Mouse (Mus musculus): ENCODE measurements around the gene S100pbp.

The S100pbp gene

DNA sequence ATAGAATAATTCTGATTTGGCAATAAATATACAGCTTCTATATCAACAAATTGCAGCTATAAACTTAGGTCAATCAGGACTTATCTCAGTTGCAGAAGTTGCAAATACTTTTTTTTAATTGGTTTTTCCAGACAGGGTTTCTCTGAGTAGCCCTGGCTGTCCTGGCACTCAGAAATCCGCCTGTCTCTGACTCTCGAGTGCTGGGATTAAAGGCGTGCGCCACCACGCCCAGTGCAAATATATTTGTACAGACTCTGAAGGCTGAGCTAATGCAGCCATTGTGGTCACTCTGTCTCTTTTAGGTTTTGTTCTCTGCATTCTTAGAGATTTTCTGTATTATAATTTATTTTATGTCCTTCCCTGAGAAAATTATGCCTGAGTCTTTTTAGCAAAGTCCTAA, 32.0 kb downstream of the S100pbp start:
- DNase-seq (ENCODE audit: extremely low read depth, low read depth): no peak

DNA sequence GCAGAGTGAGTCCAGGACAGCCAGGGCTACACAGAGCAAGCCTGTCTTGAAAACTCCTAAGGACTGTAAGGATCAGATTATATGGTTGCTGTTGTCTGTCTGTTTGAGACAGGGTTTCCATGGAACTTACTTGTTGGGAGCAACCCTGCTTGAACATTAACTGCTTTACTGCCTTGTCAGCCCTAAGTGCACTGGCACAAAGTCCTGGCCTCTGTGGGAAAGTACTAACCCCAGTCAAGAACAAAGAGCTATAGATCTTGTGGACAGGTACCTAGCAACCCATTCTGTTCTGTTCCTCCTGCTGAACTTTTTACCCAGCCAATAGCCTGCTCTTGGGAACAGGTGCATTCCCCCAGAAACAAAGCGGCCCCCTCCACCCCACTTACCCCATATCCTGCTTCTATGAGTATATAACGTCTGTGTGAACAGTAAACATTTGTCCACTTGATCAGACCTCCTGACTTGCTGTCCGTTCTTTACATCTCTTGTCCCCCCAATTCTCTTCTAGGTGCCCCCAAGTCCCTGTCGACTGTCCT, 38.2 kb downstream of the S100pbp start:
- no peak for DNase-seq (ENCODE audit: extremely low read depth, low read depth)

DNA sequence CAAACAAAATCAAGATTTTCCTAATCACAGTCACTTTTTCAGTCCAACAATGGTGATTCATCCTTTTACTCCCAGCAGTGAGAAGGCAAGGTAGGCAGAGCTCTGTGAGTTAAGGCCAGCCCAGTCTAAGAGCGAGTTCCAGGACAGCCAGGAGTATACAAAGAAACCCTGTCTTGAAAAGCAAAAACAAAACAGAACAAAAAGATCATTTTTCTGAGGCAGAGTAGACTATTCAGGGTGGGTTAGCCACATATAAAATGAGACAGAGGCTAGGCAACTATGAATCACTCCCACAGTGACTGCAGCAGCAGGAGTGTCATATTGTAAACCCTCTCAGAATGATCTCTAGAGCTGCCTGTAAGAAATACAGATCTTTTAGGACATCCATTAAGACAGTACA, 40.2 kb downstream of the S100pbp start:
- DNase-seq (ENCODE audit: extremely low read depth, low read depth): no peak

DNA sequence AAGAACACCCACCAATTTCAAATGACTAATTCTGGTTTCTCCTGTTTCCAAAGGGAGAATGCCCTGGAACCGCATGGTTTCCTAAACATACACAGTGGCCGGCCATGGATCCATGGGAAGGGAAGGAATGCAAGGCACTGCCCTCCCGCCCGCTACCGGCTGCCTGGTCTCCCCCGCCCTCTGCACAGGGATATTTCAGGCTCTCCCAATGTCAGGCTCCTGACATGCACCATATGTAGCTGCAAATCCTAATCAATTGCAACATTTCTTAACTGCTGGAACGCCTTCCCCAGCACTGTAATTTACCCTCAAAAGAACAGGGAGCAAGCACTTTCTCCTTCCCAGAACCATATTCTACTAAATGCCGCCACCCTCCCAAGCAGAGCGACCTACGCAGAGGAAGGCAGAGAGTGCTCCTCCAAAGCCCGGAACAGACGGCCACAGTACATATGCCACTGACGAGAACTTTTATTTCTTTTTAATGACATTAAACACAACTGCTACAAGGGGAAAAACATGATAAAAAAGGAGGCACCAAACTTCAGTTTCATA, 41.9 kb downstream of the S100pbp start:
- DNase-seq (ENCODE audit: extremely low read depth, low read depth): no peak

DNA sequence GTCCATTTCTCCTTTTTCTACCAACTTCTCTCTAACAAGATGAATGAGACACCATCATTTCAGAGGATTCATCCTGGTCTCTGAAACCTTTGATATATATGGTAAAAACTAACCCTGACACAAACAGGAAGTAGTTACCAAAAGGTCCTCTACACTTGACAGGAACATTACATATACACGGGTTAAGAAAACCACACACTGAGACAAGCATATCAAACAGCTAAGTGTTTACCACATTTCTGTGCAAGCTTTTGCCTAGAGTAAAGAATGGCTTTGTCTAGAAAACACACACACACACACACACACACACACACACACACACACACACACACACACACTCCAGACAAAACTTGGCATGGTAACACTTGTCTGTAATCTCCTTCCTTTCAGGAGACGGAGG, 43.1 kb downstream of the S100pbp start:
- DNase-seq (ENCODE audit: extremely low read depth, low read depth): no peak

DNA sequence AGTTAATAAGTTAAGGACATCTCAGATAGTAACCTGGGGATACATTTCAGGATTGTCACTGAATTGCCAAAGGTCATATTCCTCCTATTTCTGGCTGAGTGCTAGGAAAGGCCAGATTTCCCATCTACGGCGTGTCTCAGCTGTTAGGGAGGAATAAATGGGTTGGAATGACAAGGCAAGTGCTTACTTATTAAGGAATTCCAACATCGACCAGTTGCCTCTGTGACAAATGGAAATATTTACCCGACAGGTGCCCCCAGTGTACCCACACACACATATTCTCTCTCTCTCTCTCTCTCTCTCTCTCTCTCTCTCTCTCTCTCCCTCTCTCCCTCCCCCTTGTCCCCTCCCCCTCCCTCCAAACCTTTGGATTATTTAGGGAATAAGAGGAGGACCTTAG, 43.6 kb downstream of the S100pbp start:
- DNase-seq (ENCODE audit: extremely low read depth, low read depth): no peak

DNA sequence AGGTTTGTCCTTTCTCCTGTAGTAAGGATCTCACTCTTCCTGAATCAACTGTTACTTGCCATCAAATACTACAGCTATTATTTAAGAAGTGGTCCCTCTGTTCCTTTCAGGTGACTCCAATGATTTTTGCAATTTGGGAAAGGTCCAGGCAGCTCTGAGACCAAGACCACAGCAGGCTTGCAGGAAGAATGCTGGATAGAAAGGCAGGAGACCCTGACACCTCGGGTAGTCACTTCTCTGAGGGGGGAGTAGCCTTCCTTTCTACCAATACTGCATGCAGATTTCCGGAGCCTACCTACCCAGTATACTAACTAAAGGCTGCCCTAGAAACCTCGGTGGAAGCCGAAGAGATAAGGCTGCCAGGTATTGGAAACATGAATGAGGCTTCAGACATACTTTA, 44.1 kb downstream of the S100pbp start:
- no peak for DNase-seq (ENCODE audit: extremely low read depth, low read depth)

DNA sequence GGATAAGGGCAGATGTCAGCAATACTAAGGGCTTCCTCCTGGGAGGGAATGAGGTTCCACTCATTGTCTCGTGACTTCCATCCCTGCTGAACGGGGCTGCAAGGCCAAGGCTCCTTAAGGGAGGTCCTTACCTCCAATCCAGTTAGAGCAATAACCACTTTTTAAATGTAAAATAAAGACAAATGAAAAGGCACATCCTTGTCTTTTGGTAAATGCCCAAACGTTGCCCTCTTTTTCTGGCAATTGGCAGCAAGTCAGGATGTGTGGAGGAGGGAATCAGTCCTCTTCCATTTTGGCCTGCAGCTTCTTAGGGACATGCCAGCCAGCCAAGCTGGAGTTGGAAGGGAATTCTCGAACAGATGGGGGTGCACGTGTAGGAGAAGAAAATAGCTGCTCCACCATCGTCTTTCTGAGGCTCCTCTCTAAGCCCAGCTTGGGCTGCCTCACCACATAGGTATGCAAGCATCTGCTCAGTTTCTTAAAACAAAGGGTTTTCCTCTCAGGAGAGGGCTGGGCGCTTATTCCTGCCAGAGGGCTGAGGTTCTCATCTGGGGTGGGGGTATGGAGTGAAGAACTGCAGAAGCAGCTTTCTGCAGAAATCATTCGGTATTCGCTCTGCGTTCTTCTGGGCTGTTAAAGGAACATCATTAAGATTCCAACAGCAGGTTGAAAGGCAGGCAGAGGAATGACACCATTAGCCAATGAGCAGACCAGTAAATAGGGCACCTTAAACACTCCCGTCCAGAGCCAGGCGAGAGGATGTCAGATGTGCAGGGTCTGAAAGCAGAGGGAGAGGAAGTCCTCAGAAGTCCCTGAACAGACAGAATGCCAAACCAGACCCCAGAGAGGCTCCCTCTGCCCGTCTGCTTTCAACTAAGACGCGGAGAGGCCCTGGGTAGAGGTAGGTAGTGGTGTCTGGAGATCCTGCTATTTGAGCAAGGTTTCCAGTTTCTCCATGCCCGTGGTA, 44.8 kb downstream of the S100pbp start:
- DNase-seq (ENCODE audit: extremely low read depth, low read depth): no peak

DNA sequence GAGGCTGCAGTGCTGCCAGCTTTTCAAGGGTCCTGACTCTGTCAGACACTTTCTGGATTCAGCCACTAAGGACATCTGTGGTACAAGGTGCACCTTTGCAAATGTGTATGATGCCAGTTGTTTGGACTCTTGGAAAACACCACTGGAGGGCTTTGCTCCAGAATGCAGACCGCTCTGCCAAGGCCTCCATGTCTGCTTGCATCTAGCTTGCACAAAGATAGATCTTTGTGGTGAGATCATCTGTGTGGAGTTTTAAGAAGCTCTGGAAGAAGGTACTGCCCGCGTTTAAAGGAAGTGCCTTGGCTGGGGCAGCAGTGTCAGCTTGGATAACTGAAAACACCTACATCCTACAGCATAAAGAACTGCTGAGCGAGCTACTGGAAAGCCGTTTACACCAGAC, 46.0 kb downstream of the S100pbp start:
- DNase-seq (ENCODE audit: extremely low read depth, low read depth): no peak

DNA sequence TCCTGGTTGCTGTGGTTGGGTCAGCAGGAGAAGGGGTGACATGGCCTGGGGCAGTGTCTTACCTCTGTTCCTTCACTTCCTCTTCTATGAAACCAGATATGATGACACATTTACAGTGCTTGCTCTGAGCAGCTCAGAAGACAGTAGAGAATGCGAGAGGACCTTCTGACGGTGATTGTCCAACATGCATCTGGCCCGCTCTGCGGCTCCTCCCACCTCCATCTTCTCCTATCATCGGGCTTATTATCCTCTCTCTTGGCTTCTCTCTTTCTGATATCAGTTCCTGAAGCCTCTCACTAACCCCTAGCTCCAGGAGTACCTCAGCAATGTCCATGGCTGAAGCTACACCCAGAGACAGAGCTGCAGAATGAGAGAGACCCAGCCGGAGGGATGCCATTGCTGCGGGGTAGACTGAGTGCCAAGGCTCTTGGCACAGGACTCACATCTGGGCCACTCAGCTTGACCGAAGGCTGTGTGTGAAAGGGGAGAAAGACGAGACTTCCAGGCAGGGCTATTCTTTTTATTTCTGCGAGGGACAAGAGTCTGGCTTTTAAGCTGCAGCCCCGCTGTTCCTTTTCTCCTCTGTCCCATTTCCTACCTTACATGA, 47.0 kb downstream of the S100pbp start:
- DNase-seq (ENCODE audit: extremely low read depth, low read depth): no peak

DNA sequence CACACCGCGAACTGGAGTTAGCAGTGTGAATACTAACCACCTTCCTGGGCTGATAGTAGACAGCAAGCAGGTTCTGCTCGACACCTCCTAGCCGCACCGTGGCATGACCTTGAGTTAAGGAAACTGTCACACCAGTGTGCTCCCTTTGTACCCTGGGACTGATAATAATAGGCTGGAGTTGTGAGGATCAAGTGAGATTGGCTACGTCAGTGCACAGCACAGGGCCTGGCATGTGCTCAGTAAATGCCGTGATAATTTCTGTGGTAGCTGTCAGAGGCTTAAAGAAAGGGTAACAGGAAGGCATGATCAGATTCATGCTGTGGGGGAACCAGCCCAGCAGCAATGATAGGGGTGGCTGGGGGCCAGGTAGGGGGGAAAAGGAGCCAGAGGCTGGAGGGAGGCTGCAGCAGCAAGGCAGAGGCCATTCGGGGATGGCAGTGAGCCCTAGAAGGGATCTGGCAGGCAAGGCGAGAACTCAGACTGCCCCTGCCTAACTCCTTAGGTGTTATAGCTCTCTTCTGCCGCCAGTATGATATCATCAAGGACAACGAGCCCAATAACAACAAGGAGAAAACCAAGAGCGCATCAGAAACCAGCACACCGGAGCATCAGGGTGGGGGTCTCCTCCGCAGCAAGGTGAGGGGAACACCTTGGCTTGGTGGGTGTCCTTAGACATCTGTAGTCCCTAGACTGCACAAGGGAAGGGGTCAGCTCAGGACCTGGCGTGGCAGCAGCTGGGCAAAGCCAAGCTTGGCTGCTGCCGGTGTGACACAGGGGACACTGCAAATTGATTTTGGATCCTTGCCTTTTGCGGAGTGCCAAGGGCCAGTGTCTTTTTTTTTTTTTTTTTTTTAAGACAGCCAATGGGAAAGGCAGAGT, 47.7 kb downstream of the S100pbp start:
- DNase-seq (ENCODE audit: extremely low read depth, low read depth): peak; percentile 60

DNA sequence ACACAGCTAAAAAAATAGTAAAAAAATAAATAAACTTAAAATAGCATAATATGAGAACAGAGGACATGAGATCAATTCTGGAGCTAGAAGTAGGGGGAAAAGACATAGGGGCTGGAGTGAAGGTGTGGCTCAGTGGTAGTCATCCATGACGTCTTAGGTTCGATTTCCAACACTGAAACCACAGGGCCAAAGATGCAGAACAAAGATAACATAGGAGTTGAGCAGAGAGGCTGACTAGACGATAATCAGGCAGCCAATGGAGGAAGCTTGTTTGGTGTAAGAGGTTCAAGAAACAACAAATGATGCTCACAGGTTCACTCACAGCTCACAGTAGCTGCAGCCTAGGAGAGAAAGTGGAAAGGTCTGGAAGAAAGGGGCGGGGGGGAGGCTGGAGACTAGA, 48.7 kb downstream of the S100pbp start:
- DNase-seq (ENCODE audit: extremely low read depth, low read depth): no peak

DNA sequence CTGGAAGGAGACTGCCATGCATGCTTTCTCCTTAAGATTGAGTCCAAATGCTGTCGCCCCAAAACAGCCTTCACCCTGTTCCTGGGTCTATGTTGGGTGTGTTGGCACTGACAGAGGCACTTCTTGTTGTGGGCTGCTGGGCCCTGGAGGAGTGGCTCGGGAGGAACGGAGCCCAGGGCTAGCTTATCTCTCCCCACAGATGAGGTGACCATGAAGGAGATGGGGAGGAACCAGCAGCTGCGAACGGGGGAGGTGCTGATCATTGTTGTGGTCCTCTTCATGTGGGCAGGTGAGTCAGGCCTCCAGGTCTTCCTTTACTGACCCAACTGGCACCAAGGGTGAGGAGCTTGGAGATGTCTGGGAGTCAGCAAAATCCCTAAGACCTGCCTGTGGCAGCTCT, 49.9 kb downstream of the S100pbp start:
- peak; percentile 73 for DNase-seq (ENCODE audit: extremely low read depth, low read depth)

DNA sequence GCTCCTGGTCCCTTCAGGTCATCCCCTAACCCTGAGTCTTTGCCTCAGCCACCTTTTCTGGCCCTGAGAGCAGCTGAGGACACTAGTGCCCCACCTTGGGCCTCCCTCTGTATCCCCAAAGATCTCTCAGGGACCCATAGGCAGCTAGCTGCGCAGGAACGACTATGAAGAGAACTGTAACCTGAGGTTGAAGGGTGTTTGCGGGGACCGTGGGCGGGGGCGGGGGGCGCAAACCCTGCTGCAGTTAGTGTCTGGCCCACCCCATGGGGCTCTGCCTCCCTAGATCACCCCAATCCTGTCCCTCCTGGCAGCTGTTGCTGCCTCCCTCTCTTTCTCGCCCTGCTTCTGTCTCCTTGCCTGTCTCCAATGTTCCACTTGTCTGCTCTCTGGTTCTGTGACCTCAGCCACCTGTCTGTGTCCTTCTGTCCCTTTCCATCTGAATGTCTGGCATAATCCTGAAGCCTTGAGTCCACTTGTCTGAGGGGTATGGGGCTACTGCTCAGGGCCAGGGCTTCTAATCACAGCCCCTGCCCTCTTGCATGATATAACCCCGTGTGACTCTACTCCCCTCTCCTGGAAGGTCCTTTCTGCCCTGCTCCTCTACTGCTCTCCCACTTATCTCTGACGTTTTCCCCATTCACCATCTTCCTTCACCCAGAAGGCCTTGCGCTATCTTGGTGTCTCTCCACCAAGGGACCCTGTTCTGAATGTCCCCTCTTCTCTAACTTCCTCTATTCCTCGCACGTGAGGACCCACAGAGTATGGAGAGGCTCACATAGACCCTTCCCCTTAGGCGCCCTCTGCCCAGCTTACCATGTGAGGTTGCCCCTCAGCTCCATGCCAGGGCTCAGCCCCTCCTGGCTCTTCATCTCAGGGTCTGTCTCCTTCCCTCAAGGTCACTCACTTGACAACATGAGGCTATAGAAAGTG, 51.9 kb downstream of the S100pbp start:
- peak; percentile 63 for DNase-seq (ENCODE audit: extremely low read depth, low read depth)

DNA sequence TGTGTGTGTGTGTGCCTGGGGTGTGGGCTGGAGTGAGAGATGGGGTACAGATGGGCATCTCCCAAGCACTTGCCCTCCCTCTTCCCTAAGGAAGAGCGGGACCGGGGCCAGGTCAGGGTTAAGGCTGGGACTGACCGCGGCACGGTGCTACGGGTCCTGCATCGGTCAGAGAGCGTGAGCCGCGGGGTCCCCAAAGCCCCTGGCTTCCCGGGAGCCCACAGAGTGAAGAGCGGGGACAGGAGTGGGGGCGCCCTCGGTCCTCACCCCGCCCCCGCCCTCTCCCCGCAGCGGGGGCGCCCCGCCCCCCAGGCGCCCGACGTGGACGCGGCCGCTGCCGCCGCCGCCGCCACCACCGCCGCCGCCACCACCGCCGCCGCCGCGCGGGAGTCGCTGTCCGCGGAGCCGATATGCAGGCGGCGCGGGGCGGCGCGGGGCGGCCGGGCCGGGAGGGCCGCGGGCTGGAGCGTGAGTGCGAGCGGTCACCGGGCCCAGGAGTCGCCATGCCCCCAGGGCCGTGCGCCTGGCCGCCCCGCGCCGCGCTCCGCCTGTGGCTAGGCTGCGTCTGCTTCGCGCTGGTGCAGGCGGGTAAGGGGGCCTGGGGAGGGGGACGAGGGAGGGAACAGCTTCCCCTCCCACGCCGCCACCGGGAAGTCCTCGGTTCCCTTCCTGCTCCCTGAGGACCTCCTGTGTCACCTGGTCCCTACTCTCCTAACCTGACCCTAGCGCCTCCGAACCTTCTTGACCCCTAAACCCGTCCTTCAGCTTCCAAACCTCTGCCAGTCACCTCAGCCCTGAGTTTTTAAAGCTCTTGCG, 52.7 kb downstream of the S100pbp start, which contains the start of gene Fndc5:
Fndc5 (plus strand) TSS at position 421 of the 813 bp plus-strand sequence.
- DNase-seq (ENCODE audit: extremely low read depth, low read depth): no peak

DNA sequence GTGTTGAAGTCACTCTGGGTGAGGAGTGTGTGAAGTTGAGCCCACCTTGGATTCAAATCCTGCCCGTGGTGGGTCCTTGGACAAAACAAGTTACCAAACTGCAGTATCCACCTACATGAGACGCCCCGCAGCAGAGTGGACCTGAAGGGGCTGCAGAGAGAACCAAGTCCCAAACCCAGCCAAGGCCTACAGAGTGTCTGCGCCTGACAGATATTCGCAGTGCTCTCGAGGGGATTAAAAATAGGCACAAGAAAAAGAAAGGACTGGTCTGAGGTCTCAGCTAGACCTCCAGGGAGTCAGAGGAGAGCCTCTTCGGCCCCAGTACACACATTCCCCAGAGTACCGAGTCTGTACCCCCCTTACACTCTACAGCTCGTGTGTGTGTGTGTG, 53.3 kb downstream of the S100pbp start:
- no peak for DNase-seq (ENCODE audit: extremely low read depth, low read depth)

DNA sequence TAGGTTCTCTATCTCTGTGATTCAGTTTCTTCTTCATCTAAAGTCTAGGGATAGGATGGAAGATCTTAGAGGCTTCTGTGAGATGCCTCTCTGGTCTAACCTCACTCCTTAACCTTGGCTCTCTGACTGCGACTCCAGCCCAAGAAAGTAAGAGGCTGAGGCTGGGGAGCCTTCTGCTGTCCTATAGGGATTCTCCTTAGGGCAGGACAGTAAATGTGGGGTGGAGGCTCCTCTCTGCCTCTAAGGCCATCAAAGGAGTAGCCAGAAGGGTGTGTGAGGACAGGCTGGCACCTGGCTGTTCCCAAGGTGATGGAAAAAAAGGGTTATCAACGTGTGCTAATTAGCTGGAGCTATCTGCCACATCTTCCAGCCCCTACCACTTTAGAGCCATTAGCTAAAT, 53.9 kb downstream of the S100pbp start:
- no peak for DNase-seq (ENCODE audit: extremely low read depth, low read depth)

DNA sequence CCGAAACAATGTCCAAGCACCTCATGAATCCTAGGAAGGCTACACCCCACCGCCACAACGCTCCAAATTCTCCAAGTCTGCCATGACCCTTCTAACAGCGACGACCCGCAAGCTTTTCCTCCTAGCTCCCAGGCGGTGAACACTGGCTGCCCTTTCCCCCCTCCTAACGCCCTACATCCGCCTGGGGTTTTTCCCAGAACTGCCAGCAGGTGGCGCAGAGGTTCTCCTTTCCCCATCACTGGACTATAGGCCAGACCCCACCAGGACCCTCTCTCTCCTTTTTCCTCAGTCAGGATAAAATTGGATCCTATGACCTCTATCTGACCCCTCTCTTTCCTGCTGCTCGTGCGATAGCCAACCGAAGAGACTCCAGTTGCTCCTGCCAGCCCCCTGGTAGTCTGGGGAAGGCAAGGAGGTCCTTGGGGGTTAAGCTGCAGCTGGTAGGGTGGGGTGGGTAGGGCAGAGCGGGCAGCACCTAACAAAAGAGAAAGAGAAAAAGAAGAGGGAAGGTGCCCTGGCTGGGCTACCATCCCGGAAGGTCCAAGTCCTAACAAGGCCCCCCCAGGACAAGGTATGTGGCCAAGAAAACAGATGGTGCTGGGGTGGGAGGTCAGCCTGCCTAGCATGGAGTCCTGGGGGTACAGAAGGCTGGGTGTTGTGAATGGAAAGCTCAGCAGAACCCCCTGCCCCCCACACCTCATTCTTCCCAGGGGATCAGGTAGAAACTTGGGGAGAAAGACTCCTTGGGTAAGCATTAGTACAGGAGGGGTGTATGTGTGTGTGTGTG, 54.5 kb downstream of the S100pbp start:
- no peak for DNase-seq (ENCODE audit: extremely low read depth, low read depth)
